Mouse (Mus musculus): ENCODE data around the gene Zbtb22. TPM values are rescaled to one million over a fixed set of nuclear protein-coding genes. Genes with fewer than 3 reads are reported as not detected.

Zbtb22 gene
- polyA plus RNA-seq, 1 experiment from 2014 or later = 11.2 TPM

GRCm38 (mm10) chr17:33959135-33959534 lies 43.4 kb downstream of the Zbtb22 start:
- Histone ChIP-seq H3K27ac (ENCODE audit: low read depth, low read length) (no peak overlapping the region), H3K9ac (ENCODE audit: low read length) (no peak overlapping the region), H3K9me3 (ENCODE audit: control insufficient read depth, low read length) (no peaks in the 10 kb centered on the region), H3K36me3 (ENCODE audit: control insufficient read depth, insufficient read depth, low read length) (peaks cover 12% of the 10 kb centered on the region), H3K4me1 (ENCODE audit: control insufficient read depth, insufficient read depth, low read length) (peaks cover 11% of the 10 kb centered on the region), H3K27me3 (ENCODE audit: control insufficient read depth, insufficient read depth, low read length) (no peaks in the 10 kb centered on the region), H3K4me2 (ENCODE audit: low read depth) (no peak overlapping the region), H3K4me3 (ENCODE audit: low read depth, low read length) (no peak overlapping the region)
- 96% methylated on average over 13 of the region's 13 CpGs for WGBS
- no peak for ATAC-seq (ENCODE audit: insufficient read depth, low FRiP score, low TSS enrichment)
- no peak for DNase-seq (ENCODE audit: low spot score)

- ATAC-seq (ENCODE audit: insufficient read depth, low FRiP score, low TSS enrichment) (no peak), DNase-seq (ENCODE audit: low spot score) (no peak)
- Histone ChIP-seq H3K4me2 (ENCODE audit: low read depth) (no peak overlapping the region), H3K9ac (ENCODE audit: low read length) (no peak overlapping the region), H3K4me1 (ENCODE audit: control insufficient read depth, insufficient read depth, low read length) (0 out of 2 replicates have a peak, but pooled peaks cover 4% of the 10 kb centered on the region), H3K4me3 (ENCODE audit: low read depth, low read length) (no peak overlapping the region), H3K9me3 (ENCODE audit: control insufficient read depth, low read length) (no peaks in the 10 kb centered on the region), H3K27me3 (ENCODE audit: control insufficient read depth, insufficient read depth, low read length) (no peaks in the 10 kb centered on the region), H3K36me3 (ENCODE audit: control insufficient read depth, insufficient read depth, low read length) (peaks cover 12% of the 10 kb centered on the region), H3K27ac (ENCODE audit: low read depth, low read length) (no peak overlapping the region)
- 92% methylated on average over 15 of the region's 15 CpGs for whole genome bisulfite sequencing
These were observed 44.2 kb downstream of the Zbtb22 start for GRCm38 (mm10) chr17:33959948-33960347.

DNA sequence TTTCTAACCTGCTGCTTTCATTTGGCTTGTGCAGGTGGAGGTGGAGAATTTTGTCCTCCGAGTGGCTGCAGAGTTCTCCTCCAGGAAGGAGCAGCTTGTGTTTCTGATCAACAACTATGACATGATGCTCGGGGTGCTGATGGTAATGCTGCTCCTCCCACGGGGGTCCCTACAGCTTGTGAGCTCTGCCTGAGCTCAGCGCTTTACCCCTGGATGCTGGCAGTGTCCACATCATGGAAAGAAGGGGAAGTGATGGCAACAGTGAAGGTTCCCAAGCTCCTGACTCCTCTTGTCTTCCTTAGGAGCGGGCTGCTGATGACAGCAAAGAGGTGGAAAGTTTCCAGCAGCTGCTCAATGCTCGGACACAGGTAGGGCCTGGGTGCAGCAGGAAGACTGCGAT lies 47.2 kb downstream of the Zbtb22 start:
- no peak overlapping the region for H3K9ac ChIP-seq (ENCODE audit: low read length)
- no peaks in the 10 kb centered on the region for H3K9me3 ChIP-seq (ENCODE audit: control insufficient read depth, low read length)
- no peak overlapping the region for H3K4me2 ChIP-seq (ENCODE audit: low read depth)
- ATAC-seq (ENCODE audit: insufficient read depth, low FRiP score, low TSS enrichment) (no peak), DNase-seq (ENCODE audit: low spot score) (no peak)
- no peak overlapping the region for H3K27ac ChIP-seq (ENCODE audit: low read depth, low read length)
- H3K36me3 ChIP-seq (ENCODE audit: control insufficient read depth, insufficient read depth, low read length) = peaks cover 12% of the 10 kb centered on the region
- 95% methylated on average over 7 of the region's 7 CpGs for WGBS
- H3K27me3 ChIP-seq (ENCODE audit: control insufficient read depth, insufficient read depth, low read length) = no peaks in the 10 kb centered on the region
- H3K4me1 ChIP-seq (ENCODE audit: control insufficient read depth, insufficient read depth, low read length) = no peaks in the 10 kb centered on the region
- H3K4me3 ChIP-seq (ENCODE audit: low read depth, low read length) = no peak overlapping the region

DNA sequence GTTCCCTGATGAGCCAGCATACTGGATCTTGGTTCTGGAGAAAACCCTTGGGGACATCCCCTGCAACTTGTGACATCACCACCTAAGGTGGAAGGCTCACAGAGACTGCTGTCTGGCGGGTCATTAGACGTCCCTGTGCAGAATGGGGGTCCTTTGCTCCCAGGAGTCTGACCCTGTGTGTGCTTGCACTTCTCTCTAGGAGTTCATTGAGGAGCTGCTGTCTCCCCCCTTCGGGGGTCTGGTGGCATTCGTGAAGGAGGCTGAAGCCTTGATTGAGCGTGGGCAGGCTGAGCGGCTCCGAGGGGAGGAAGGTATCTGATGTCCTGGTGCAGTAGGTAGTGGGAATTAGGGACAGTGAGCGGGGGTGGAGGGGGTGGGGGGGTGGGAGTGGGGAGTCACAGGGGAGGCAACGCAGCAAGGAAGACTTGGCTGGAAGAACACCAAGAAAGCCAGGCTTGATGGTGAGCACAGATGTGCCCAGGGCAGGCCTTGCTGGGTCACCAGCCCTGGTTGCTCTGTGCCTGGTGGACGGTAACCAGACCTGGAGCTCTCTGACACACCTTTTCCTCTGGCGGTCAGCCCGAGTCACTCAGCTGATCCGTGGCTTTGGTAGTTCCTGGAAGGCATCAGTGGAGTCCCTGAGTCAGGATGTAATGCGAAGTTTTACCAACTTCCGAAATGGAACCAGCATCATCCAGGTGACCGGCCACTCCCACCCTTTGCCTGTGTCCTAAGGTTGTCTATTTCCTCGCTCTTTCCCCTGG lies 49.6 kb downstream of the Zbtb22 start:
- Histone ChIP-seq H3K9me3 (ENCODE audit: control insufficient read depth, low read length) (no peaks in the 10 kb centered on the region), H3K27me3 (ENCODE audit: control insufficient read depth, insufficient read depth, low read length) (no peaks in the 10 kb centered on the region), H3K9ac (ENCODE audit: low read length) (no peak overlapping the region), H3K36me3 (ENCODE audit: control insufficient read depth, insufficient read depth, low read length) (peaks cover 4% of the 10 kb centered on the region), H3K4me2 (ENCODE audit: low read depth) (no peak overlapping the region), H3K4me3 (ENCODE audit: low read depth, low read length) (no peak overlapping the region), H3K27ac (ENCODE audit: low read depth, low read length) (no peak overlapping the region), H3K4me1 (ENCODE audit: control insufficient read depth, insufficient read depth, low read length) (no peaks in the 10 kb centered on the region)
- DNase-seq (ENCODE audit: low spot score) (no peak), ATAC-seq (ENCODE audit: insufficient read depth, low FRiP score, low TSS enrichment) (no peak)
- WGBS = 93% methylated on average over 17 of the region's 17 CpGs

- Histone ChIP-seq H3K4me3 (ENCODE audit: low read depth, low read length) (no peak overlapping the region), H3K4me1 (ENCODE audit: control insufficient read depth, insufficient read depth, low read length) (no peaks in the 10 kb centered on the region), H3K9me3 (ENCODE audit: control insufficient read depth, low read length) (no peaks in the 10 kb centered on the region), H3K27ac (ENCODE audit: low read depth, low read length) (no peak overlapping the region), H3K4me2 (ENCODE audit: low read depth) (no peak overlapping the region), H3K9ac (ENCODE audit: low read length) (no peak overlapping the region), H3K27me3 (ENCODE audit: control insufficient read depth, insufficient read depth, low read length) (no peaks in the 10 kb centered on the region), H3K36me3 (ENCODE audit: control insufficient read depth, insufficient read depth, low read length) (peaks cover 4% of the 10 kb centered on the region)
- DNase-seq (ENCODE audit: low spot score) = no peak
- 84% methylated on average over 16 of the region's 16 CpGs for WGBS
- ATAC-seq (ENCODE audit: insufficient read depth, low FRiP score, low TSS enrichment) = no peak
These were observed 50.3 kb downstream of the Zbtb22 start for GRCm38 (mm10) chr17:33965846-33966550.

DNA sequence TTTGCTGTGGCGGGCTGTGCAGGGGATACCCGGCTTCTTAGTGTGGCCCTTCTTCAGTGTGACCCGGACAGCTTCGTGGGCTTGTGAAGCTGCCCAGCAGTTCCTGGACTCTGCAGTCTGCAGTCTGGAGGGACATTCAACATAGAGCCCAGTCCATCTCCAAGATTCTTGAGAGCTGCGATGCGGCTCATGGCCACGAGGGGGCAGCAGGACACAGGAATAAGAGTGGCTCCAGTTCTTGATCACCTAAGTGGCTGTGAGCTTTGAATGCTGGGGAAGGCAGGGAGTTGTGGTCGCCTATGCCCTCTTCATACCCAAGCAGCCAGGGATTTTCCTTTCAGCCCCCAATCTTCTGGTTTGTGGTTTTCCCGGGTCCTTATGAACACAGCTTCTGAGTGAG lies 52.8 kb downstream of the Zbtb22 start:
- H3K27ac ChIP-seq (ENCODE audit: low read depth, low read length) = no peak overlapping the region
- no peaks in the 10 kb centered on the region for H3K4me1 ChIP-seq (ENCODE audit: control insufficient read depth, insufficient read depth, low read length)
- H3K27me3 ChIP-seq (ENCODE audit: control insufficient read depth, insufficient read depth, low read length) = no peaks in the 10 kb centered on the region
- peak; percentile 90 for DNase-seq (ENCODE audit: low spot score)
- 3% methylated on average over 9 of the region's 9 CpGs for WGBS
- no peak overlapping the region for H3K4me3 ChIP-seq (ENCODE audit: low read depth, low read length)
- ATAC-seq (ENCODE audit: insufficient read depth, low FRiP score, low TSS enrichment) = peak; percentile 53; the same call in 1 of the 2 replicates
- no peak overlapping the region for H3K9ac ChIP-seq (ENCODE audit: low read length)
- H3K9me3 ChIP-seq (ENCODE audit: control insufficient read depth, low read length) = no peaks in the 10 kb centered on the region
- no peak overlapping the region for H3K4me2 ChIP-seq (ENCODE audit: low read depth)
- peaks cover under 1% of the 10 kb centered on the region; the same call in 1 of the 2 replicates for H3K36me3 ChIP-seq (ENCODE audit: control insufficient read depth, insufficient read depth, low read length)

Small RNA genes lying within 50 kb of the gene (microRNA-seq; reads per million reads assigned to microRNA genes)
- not detected for gene Gm27740

Other genes starting within 250 kb of the Zbtb22 start
- 554 and 558 TPM in 2 replicates for gene Hnrnpm, start 229.0 kb upstream of the Zbtb22 start, polyA plus RNA-seq (2014; fragmentation: Nextera tagmentation; extraction: Ambion mirVana)
- gene March2, start 197.2 kb upstream of the Zbtb22 start, polyA plus RNA-seq (2014; fragmentation: Nextera tagmentation; extraction: Ambion mirVana) = 39.3 and 43.8 TPM in 2 replicates
- gene Rab11b, start 155.4 kb upstream of the Zbtb22 start, polyA plus RNA-seq (2014; fragmentation: Nextera tagmentation; extraction: Ambion mirVana) = 293 and 295 TPM in 2 replicates
- 14.9 and 18.6 TPM in 2 replicates for gene Angptl4, start 134.1 kb upstream of the Zbtb22 start, polyA plus RNA-seq (2014; fragmentation: Nextera tagmentation; extraction: Ambion mirVana)
- 23.5 TPM in 2 replicates for gene Kank3, start 105.4 kb upstream of the Zbtb22 start, polyA plus RNA-seq (2014; fragmentation: Nextera tagmentation; extraction: Ambion mirVana)
- 813 and 863 TPM in 2 replicates for gene Rps28, start 91.3 kb upstream of the Zbtb22 start, polyA plus RNA-seq (2014; fragmentation: Nextera tagmentation; extraction: Ambion mirVana)
- gene Ndufa7, start 91.3 kb upstream of the Zbtb22 start, polyA plus RNA-seq (2014; fragmentation: Nextera tagmentation; extraction: Ambion mirVana) = 432 and 435 TPM in 2 replicates
- 72.6 and 79.1 TPM in 2 replicates for gene Cd320, start 72.8 kb upstream of the Zbtb22 start, polyA plus RNA-seq (2014; fragmentation: Nextera tagmentation; extraction: Ambion mirVana)
- not detected in 2 replicates for gene Gm7029, start 42.1 kb upstream of the Zbtb22 start, polyA plus RNA-seq (2014; fragmentation: Nextera tagmentation; extraction: Ambion mirVana)
- 8.4 and 11.0 TPM in 2 replicates for gene Kifc1, start 25.2 kb upstream of the Zbtb22 start, polyA plus RNA-seq (2014; fragmentation: Nextera tagmentation; extraction: Ambion mirVana)
- gene Platr17, start 10.8 kb upstream of the Zbtb22 start, polyA plus RNA-seq (2014; fragmentation: Nextera tagmentation; extraction: Ambion mirVana) = not detected in 2 replicates
- gene Daxx, start 6.5 kb upstream of the Zbtb22 start, polyA plus RNA-seq (2014; fragmentation: Nextera tagmentation; extraction: Ambion mirVana) = 61.2 and 61.4 TPM in 2 replicates
- gene Tapbp, start within 50 bp of the Zbtb22 start, polyA plus RNA-seq (2014; fragmentation: Nextera tagmentation; extraction: Ambion mirVana) = 12.9 and 16.2 TPM in 2 replicates
- gene Rgl2, start 13.6 kb downstream of the Zbtb22 start, polyA plus RNA-seq (2014; fragmentation: Nextera tagmentation; extraction: Ambion mirVana) = 38.7 and 42.6 TPM in 2 replicates
- 190 and 195 TPM in 2 replicates for gene Pfdn6, start 24.4 kb downstream of the Zbtb22 start, polyA plus RNA-seq (2014; fragmentation: Nextera tagmentation; extraction: Ambion mirVana)
- 29.5 and 33.4 TPM in 2 replicates for gene Wdr46, start 24.8 kb downstream of the Zbtb22 start, polyA plus RNA-seq (2014; fragmentation: Nextera tagmentation; extraction: Ambion mirVana)
- 4.4 and 4.9 TPM in 2 replicates for gene B3galt4, start 35.6 kb downstream of the Zbtb22 start, polyA plus RNA-seq (2014; fragmentation: Nextera tagmentation; extraction: Ambion mirVana)
- gene Vps52, start 39.9 kb downstream of the Zbtb22 start, polyA plus RNA-seq (2014; fragmentation: Nextera tagmentation; extraction: Ambion mirVana) = 40.7 and 43.8 TPM in 2 replicates
- 1,341 and 1,360 TPM in 2 replicates for gene Rps18, start 40.1 kb downstream of the Zbtb22 start, polyA plus RNA-seq (2014; fragmentation: Nextera tagmentation; extraction: Ambion mirVana)
- 20.2 and 23.1 TPM in 2 replicates for gene H2-K1, start 84.4 kb downstream of the Zbtb22 start, polyA plus RNA-seq (2014; fragmentation: Nextera tagmentation; extraction: Ambion mirVana)
- gene Ring1, start 108.8 kb downstream of the Zbtb22 start, polyA plus RNA-seq (2014; fragmentation: Nextera tagmentation; extraction: Ambion mirVana) = 5.2 and 8.4 TPM in 2 replicates
- 48.1 and 52.7 TPM in 2 replicates for gene H2-Ke6, start 112.2 kb downstream of the Zbtb22 start, polyA plus RNA-seq (2014; fragmentation: Nextera tagmentation; extraction: Ambion mirVana)
- gene Slc39a7, start 115.8 kb downstream of the Zbtb22 start, polyA plus RNA-seq (2014; fragmentation: Nextera tagmentation; extraction: Ambion mirVana) = 89.7 and 108 TPM in 2 replicates
- gene Rxrb, start 115.9 kb downstream of the Zbtb22 start, polyA plus RNA-seq (2014; fragmentation: Nextera tagmentation; extraction: Ambion mirVana) = 25.1 and 27.1 TPM in 2 replicates
- 1.5 and 2.9 TPM in 2 replicates for gene Col11a2, start 123.5 kb downstream of the Zbtb22 start, polyA plus RNA-seq (2014; fragmentation: Nextera tagmentation; extraction: Ambion mirVana)
- gene H2-Oa, start 176.4 kb downstream of the Zbtb22 start, polyA plus RNA-seq (2014; fragmentation: Nextera tagmentation; extraction: Ambion mirVana) = 0.93 TPM in 1 of 2 replicates, not detected in the other
- gene H2-DMa, start 203.6 kb downstream of the Zbtb22 start, polyA plus RNA-seq (2014; fragmentation: Nextera tagmentation; extraction: Ambion mirVana) = 9.2 and 10.3 TPM in 2 replicates
- 116 and 133 TPM in 2 replicates for gene Brd2, start 206.7 kb downstream of the Zbtb22 start, polyA plus RNA-seq (2014; fragmentation: Nextera tagmentation; extraction: Ambion mirVana)
- gene H2-DMb2, start 227.4 kb downstream of the Zbtb22 start, polyA plus RNA-seq (2014; fragmentation: Nextera tagmentation; extraction: Ambion mirVana) = not detected in 2 replicates
- not detected in 2 replicates for gene H2-DMb1, start 237.2 kb downstream of the Zbtb22 start, polyA plus RNA-seq (2014; fragmentation: Nextera tagmentation; extraction: Ambion mirVana)

Data from neural tube, embryonic 11.5 days (tissue).